Mouse (Mus musculus) T-cell, adult 66 days (primary cell): ENCODE data around the gene Ubn1. TPM values are rescaled to one million over a fixed set of nuclear protein-coding genes. Genes with fewer than 3 reads are reported as not detected.

Experiments used
- total RNA-seq, 2 experiments: library from RNA; stranded (reverse); gene quantifications; 3 replicates in 1 of 2; 4 replicates in 1 of 2; pipeline ENCODE4 v1.2.4; 2023

Ubn1 gene
- total RNA-seq: 100 to 1,000 TPM in 1 of 2 experiments, 10 to 100 TPM in 1; 98.8 to 105 TPM

DNA sequence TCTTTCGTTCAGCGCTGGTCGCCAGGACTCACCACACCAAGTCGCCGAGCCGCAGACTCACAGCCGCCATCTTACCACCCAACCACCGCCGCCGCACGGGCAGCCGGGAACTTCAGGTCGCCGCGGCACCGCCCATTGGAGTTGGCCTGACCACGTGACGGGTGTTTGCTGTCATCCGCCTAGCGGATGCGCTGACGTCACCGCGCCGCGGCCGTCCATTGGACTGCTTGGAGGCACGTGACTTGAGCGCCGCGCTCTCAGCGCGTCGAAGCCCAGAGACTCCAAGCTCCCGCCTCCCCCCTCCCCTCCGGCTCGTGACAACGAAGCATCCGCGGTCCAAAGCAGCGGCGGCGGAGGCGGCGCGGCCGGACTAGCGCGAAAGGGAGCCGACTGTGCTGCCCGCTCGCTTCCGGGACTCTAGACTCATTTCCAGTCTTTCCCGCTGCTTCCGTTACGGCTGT is at the start of gene Ubn1, which contains the start of gene Glyr1:
Gene Ubn1, plus strand, starts transcription at position 284 of the 461 bp plus-strand sequence.
Gene Glyr1, minus strand, starts transcription at position 90 of the 461 bp plus-strand sequence.

DNA sequence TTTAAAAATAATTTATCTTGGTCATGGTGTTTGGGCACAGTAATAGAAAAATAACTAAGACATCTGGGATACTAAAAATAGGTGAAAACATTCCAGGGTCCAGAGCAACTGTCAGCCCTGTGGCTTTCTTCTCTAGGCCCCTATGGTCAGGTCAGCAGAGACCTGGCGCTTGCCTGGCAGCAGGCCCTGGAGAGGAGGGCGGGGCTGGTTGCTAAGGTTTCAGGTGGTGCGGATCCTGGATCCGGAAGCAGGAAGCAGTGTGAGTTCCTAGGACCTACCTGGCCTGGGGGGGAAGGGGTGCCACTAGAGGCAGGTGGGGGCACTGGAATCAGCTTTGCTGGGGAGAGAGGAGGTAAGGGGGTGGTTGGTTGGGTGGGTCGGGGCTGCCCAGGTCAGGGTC is 42.8 kb upstream of the Ubn1 start, which contains the start of gene Smim22:
Gene Smim22, plus strand, starts transcription at position 222 of the 400 bp plus-strand sequence.

DNA sequence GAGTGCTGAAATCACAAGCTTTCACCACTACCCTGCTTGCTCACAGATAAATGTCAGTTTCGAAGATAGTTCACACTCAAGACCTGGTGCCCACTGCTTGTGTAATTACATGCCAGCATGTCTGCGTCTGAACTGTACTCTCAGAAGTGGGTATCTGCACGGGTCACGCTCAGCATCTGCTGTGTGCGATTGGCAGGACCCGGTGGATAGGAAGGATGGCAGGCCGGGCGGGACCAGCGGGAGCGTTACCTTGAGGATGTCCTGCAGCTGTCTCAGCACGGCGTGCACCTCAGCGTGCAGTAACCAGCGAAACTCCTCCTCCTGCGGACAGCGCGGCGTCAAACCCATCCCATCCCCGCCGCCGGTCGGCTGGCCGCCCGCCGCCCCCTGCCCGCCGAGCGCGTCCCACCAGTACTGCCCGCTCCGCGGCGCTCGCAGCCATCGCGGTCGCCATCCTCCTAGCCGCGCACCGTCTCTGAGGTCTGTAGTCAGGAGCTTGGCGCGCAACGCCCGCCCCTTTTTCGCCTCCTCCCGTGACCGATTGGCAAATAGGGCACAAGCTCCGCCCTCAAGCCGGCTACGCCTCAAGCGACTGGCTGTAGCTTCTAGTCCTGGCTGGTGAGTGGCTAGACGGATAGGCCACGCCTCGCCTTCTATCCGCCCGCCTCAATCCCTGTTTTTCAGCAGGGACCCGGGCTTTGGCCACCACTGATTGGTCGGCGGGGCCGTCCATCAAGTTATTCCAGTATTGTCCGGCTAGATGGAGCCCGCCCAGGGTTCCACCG is 36.6 kb upstream of the Ubn1 start, which contains the start of gene Rogdi:
Gene Rogdi, minus strand, starts transcription at position 500 of the 785 bp plus-strand sequence.

DNA sequence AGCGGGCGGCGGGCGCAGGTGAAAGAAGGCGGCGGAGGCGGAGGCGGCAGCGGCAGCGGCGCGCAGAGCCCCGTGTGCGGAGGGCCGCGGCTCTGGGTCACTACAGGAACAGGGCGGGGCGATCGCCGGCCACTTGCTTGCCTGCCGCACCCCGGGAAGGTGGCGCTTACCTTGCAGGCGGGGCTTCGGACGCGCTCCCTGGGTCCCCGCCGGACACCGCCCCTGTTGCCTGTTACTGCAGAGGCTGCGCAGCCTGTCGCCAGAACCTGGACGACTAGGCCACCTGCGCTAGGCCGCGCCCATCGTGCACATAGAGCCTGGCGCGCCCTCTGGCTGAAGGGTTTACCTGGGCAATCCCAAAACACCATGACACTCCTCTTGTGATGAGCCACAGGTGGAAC is 82.5 kb downstream of the Ubn1 start, which contains the start of gene Ppl:
Gene Ppl, minus strand, starts transcription at position 21 of the 401 bp plus-strand sequence.

Other genes with a start within 250 kb of the Ubn1 start
- not detected for gene 4930562C15Rik, start 214.6 kb upstream of the Ubn1 start, total RNA-seq
- gene Ubald1, start 169.7 kb upstream of the Ubn1 start, total RNA-seq: 100 to 1,000 TPM; 139 to 150 TPM
- gene Mgrn1, start 163.8 kb upstream of the Ubn1 start, total RNA-seq: 10 to 100 TPM; 62.5 to 70.5 TPM
- gene Nudt16l1, start 111.3 kb upstream of the Ubn1 start, total RNA-seq: 10 to 100 TPM; 55.9 to 61.6 TPM
- gene Anks3, start 85.9 kb upstream of the Ubn1 start, total RNA-seq: 10 to 100 TPM; 62.4 to 77.5 TPM
- gene Sept12, start 52.2 kb upstream of the Ubn1 start, total RNA-seq: not detected
- not detected for gene Smim22, start 42.8 kb upstream of the Ubn1 start, total RNA-seq
- gene Rogdi, start 36.5 kb upstream of the Ubn1 start, total RNA-seq: 10 to 100 TPM; 11.3 to 17.4 TPM
- gene Glyr1, start 194 bp upstream of the Ubn1 start, total RNA-seq: 100 to 1,000 TPM; 113 to 114 TPM
- gene Ppl, start 82.4 kb downstream of the Ubn1 start, total RNA-seq: not detected
- gene Sec14l5, start 97.1 kb downstream of the Ubn1 start, total RNA-seq: not detected
- gene Nagpa, start 154.0 kb downstream of the Ubn1 start, total RNA-seq: 10 to 100 TPM; 30.5 to 33.1 TPM
- gene AU021092, start 172.2 kb downstream of the Ubn1 start, total RNA-seq: not detected
- gene Alg1, start 183.6 kb downstream of the Ubn1 start, total RNA-seq: 10 to 100 TPM; 39.3 to 43.1 TPM
- gene Eef2kmt, start 205.9 kb downstream of the Ubn1 start, total RNA-seq: 10 to 100 TPM; 24.6 to 26.8 TPM